Mouse (Mus musculus) CD4-positive, CD25-positive, alpha-beta regulatory T cell, adult 4 months (primary cell): ENCODE results near the gene C2cd4d. TPM values are rescaled to one million over a fixed set of nuclear protein-coding genes. Genes with fewer than 3 reads are reported as not detected.

Experiments
- ATAC-seq: one replicate; pipeline ENCODE4 v1.8.0; 2017
- polyA plus RNA-seq, 2 experiments: library from polyadenylated mRNA; unstranded; fragments of 100-300 nt; shearing (Covaris generic); gene quantifications; one replicate each; pipeline ENCODE4 v1.2.1; 2017

The C2cd4d gene
- polyA plus RNA-seq: not detected

DNA sequence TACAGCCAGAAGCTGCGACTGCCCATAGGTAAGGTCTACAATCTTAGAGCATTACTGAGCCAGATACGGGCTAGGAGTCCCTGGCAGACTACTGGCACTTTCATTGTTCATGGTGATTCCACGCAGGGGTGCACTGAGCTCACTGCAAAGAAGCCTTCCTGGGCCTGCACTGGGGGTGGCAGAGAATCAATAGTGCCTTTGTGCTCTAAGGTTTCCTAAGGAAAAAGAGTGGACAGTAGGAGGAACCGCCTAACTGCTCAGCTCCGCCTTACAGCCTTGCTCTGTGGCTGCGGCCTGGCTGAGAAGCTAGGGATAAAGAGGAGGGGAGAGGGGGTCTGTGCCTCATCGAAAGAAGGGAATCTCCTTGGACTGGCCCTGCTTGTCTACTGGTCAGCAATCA, at the start of gene C2cd4d:
C2cd4d (plus strand) TSS at position 301 of the 400 bp plus-strand sequence.
- ATAC-seq: no peak

- no peak for ATAC-seq
These were observed 33.6 kb upstream of the C2cd4d start for GRCm38 (mm10) chr3:94328681-94329080.

DNA sequence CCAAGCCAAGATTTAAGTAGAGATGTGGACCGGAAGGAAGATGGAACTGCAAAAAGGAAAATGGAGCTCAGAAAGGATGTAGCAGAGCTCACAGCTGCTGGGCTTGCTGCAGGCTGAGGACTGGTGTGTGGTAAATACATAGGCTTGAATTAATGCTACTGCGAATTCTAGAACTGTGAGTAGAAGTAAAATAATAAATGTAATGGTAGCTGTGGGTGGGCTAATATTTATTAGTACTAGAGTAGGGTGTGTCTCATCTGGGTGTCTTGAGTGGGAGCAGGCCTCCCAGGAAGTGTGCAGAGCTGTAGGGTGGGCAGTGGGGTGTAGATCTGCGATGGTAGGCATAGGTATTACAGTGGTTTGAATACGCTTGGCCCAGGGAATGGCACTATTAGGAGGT, 27.8 kb upstream of the C2cd4d start:
- ATAC-seq: no peak

DNA sequence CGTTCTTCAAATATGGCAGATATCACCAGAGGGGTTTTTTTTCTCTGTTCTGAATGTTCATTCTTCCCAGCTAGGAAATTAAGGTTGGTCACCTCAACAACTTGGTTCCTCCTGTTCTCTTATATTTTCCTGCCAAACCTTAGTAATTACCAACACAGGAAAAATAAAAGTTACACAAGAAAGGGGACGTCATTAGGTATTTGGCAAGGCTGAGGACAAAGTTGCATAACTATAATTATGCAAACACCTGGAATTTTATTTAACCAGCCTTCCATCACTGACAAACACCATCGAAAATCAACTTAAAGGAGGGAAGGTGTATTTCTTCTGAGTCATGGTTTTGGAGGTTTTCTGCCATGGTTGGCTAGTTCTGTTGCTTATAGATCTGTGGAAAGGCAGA, 23.7 kb upstream of the C2cd4d start:
- ATAC-seq: no peak

- no peak for ATAC-seq
These were observed 20.2 kb upstream of the C2cd4d start, which contains the start of gene Them5 for GRCm38 (mm10) chr3:94341959-94342422. Gene Them5, plus strand, starts transcription at chr3:94342099.

- ATAC-seq: no peak
These were observed 19.7 kb upstream of the C2cd4d start for GRCm38 (mm10) chr3:94342552-94342951.

DNA sequence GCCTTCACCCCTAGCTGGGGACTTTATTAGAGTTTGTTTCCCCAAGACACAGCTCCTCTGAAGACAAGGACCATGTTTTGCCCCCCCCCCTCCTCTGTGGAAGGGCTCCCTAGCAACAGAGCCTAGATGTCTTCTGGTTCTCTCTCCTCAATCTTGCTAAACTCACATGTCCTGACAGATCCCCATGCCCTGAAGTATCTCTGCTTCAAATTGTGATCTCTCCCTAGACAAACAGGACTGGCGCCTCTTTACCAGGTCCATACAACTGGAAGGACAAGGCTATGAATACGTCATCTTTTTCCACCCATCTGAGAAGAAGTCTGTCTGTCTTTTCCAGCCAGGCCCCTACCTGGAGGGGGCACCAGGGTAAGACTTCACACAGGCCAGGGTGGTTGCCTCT, 18.1 kb upstream of the C2cd4d start:
- ATAC-seq: no peak

- ATAC-seq: no peak
These were observed 17.3 kb upstream of the C2cd4d start for GRCm38 (mm10) chr3:94344897-94345296.

GRCm38 (mm10) chr3:94348146-94348545, 14.1 kb upstream of the C2cd4d start:
- no peak for ATAC-seq

DNA sequence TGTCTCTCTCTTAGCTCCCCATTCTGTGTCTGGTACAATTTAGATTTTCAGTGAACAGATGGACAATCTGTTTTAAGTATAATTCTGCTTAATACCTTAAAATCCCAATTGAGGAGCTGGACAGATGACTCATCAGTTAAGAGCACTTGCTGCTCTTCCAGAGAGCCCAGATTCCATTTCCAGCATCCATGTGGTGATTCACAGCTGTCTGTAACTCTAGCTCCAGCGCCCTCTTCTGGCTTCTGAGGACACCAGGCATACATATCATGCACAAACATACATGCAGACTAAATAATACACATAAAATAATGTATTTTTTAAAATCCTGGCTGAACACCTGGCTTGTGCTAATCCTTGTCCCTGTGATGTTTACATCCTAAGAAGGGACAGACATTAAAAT, 1.4 kb upstream of the C2cd4d start:
- no peak for ATAC-seq

DNA sequence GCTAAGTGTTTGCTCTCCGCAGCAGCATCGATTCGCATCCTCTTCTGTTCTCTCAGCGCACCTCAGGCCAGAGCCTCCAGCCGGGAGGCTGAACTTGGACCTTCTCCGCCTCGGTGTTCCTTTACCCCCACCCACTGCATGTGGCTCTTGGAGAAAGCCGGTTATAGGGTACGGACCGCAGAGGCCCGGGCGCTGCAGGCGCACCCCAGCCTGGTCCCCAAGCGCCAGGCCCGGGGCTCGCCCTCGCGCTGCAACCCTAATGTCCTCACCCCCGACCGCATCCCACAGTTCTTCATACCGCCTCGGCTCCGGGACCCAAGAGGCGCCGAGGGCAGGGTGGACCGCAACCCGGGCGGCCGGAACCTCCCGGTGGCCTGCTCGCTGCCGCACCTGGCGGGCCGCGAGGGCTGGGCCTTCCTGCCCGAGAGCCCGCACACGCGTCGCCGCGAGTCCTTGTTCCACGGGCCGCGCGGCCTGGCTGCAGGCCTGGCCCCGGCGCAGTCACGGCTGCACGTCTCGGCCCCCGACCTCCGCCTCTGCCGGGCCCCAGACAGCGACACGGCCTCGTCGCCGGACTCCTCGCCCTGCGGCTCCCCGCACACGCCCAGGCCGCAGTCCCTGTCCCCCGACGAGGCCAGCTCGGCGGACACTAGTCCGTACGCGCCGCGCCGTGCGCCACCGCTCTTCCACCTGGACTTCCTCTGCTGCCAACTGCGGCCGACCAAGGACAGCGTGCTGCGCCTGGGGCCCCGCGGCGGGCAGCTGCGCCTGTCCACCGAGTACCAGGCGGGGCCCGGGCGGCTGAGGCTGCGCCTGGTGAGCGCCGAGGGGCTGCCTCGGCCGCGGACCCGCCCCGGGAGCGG, 1.3 kb downstream of the C2cd4d start:
- no peak for ATAC-seq

- no peak for ATAC-seq
These were observed 1.9 kb downstream of the C2cd4d start for GRCm38 (mm10) chr3:94364154-94364526.

GRCm38 (mm10) chr3:94366761-94367160, 4.5 kb downstream of the C2cd4d start:
- ATAC-seq: peak; percentile 90

DNA sequence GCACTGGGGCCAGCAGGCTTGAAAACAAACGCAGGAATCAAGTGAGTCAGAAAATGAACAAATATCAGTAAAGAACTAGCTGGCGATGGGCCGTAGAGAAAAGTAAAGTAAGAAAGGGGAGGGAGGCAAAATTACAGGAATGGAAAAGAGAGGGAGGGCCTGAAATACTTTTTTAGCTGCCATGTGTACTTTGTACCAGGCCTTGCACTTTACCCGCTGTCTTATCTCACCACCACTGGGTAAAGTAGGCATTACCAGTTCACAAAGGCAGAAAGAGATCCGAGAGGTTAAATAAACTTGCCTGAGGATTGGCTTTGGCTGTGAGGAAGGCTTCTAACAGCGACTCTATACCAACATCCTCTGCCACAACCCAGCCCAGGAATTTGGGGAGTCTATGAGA, 5.3 kb downstream of the C2cd4d start:
- no peak for ATAC-seq

GRCm38 (mm10) chr3:94368631-94369030, 6.4 kb downstream of the C2cd4d start:
- peak; percentile 11 for ATAC-seq

GRCm38 (mm10) chr3:94369709-94370108, 7.5 kb downstream of the C2cd4d start:
- ATAC-seq: no peak

- ATAC-seq: no peak
These were observed 9.4 kb downstream of the C2cd4d start for GRCm38 (mm10) chr3:94371637-94372036.

DNA sequence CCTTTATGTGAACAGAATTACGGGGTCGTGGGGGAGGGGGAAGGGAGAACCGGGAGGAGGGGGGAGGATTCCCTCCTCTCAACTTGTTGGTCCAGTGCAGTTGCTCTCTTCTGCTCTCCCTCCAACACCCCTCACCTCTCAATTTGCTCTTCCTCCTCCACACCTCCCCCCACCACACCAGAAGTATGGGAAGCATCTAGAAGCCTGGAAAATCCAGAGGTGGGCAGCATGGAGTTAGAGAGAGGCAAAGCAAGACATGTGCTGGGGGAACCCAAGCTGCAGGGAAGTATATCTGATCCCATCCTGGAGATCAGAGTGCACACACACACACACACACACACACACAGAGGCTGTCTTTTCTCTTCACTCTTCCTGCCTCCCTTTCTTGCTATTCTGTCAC, 9.8 kb downstream of the C2cd4d start:
- ATAC-seq: no peak

GRCm38 (mm10) chr3:94372641-94373040, 10.4 kb downstream of the C2cd4d start, which contains the start of gene Rorc:
Gene Rorc, plus strand, starts transcription at chr3:94372794.
- no peak for ATAC-seq

- no peak for ATAC-seq
These were observed 10.9 kb downstream of the C2cd4d start for GRCm38 (mm10) chr3:94373090-94373489.

DNA sequence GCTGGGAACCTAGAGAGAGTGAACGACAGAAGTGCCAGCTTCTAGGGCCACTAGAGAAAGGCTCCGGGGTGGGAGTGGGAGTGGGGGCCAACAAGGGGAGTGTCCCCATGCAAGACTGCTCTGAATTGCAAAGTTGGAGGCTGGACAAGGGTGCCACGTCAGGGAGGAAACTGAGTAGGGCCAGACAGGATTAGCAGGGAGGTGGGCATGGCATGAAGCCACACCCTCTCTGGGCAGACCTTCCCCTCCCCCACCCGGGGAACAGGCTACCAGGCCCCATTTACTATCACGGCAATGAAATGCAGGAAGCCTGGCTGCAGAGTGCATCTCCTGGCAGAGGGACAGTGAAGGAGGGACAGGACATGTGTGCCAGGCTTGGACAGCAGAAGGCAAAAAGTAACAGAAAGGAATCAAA, 11.4 kb downstream of the C2cd4d start:
- ATAC-seq: no peak

DNA sequence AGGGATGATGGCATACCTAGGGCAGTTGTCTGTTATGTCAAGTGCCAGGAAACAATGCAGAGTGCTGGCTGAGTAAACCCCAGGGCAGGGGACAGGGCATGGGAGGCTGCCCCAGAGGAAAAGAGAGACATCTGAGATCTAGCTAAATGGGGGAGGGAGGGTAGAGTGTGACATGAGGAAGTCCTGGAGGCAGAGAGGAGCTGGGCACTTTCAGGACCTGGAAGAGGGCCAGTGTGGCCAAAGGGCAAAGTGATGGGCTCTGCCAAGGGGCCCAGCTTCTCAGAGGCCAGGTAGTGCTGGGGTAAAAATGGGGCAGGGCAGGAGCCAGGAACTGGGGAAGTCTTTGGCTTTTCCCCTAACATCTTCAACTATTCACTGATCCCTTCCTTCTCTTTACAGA, 12.4 kb downstream of the C2cd4d start:
- ATAC-seq: no peak

DNA sequence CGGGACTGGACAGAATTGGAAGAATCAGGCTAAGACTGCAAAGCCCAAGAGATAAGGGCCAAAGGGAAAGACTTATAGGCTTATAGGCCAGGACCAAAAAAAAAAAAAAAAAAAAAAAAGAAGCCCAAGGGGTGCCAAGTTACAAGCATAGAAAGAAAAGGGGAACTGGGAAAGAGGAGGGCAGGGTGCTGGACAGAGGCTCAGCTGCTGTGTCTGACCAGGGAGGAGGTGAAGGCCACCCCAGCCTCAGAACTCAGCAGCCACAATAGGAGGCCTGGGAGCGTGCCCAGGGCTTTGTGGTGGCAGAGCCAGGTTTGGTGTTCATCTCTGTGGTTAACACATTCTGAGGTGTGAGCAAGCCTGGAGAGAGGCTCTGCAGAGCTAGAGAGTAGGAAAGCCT, 12.9 kb downstream of the C2cd4d start:
- no peak for ATAC-seq

- no peak for ATAC-seq
These were observed 13.6 kb downstream of the C2cd4d start for GRCm38 (mm10) chr3:94375861-94376260.
